Mouse (Mus musculus) heart, postnatal 0 days (tissue): ENCODE results near the gene Atg16l2.

Experiments used
- CTCF ChIP-seq: IDR thresholded peaks from 2 replicates; pipeline ENCODE4 v1.5.1; 2016; ENCODE audit warnings: antibody characterized with exemption, control low read depth, low read depth
- EP300 ChIP-seq: IDR thresholded peaks from 2 replicates; pipeline ENCODE4 v1.6.1; 2016; ENCODE audit warnings: antibody characterized with exemption, low read depth

- TF ChIP-seq CTCF: no peak
- no peak for TF ChIP-seq EP300
Measured at GRCm38 (mm10) chr7:101349861-101350260, 47.8 kb upstream of the Atg16l2 start.
